Mouse (Mus musculus): Measurements from ENCODE around the gene Myh14. TPM values are rescaled to one million over a fixed set of nuclear protein-coding genes. Genes with fewer than 3 reads are reported as not detected.

Myh14 gene
- polyA plus RNA-seq, 1 experiment from 2014 or later, result 2.1 TPM

DNA sequence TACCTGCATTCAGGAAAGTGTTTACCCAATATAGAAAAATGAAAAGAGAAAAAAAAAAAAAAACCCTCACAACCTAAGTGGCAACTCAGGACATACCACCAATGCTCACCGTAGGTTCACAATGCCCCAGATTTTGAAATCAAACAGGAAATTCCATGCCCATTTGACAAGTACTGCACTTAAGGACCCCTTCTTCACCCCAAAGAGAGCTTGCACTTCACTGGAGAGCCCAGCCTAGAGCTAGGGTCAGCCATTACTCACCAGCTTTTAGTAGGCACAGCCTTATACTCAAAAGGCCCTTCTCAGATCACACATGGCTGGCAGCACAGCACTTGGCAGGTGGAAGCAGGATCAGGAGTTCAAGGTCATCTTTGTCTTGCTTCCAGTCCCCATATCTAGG, 87.5 kb downstream of the Myh14 start:
- Histone ChIP-seq H3K9ac (replicated peaks; ENCODE audit: low read length) (no peak overlapping the region), H3K27me3 (ENCODE audit: control insufficient read depth, insufficient read depth, low read length) (peaks cover 16% of the 10 kb centered on the region), H3K36me3 (replicated peaks; ENCODE audit: control insufficient read depth, insufficient read depth, low read depth, low read length) (no peaks in the 10 kb centered on the region), H3K9me3 (replicated peaks; ENCODE audit: control insufficient read depth, low read length) (no peaks in the 10 kb centered on the region), H3K4me2 (ENCODE audit: low read depth, low read length) (no peak overlapping the region), H3K27ac (replicated peaks; ENCODE audit: low read depth, low read length) (no peak overlapping the region), H3K4me1 (ENCODE audit: control insufficient read depth, insufficient read depth, low read length) (no peaks in the 10 kb centered on the region; the same call in 1 of the 2 replicates), H3K4me3 (ENCODE audit: low read depth, low read length) (no peak overlapping the region)
- WGBS, result 96% methylated on average over 1 of the region's 1 CpGs
- no peak for DNase-seq (ENCODE audit: low spot score)
- no peak for ATAC-seq (replicated peaks; ENCODE audit: insufficient number of reproducible peaks, low FRiP score, low TSS enrichment, low read depth)

DNA sequence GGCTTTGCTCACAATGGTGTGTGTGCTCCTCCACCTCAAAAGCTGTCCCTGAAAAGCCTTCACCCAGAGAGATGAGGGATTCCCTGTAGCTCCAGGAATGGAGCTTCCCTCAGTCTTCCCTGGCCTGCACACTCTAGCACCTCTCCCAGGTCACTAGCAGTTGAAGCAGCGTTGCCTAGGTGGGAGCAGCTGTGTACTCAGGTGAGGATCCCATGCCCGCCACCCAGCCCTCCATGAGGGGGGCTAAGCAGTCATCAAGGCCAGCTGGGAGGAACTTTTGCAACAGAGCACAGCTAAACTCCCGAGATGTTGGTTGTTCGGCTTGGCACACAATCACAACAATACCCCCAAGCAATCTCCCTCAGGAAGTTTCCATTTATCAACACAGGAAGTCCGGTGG, 87.9 kb downstream of the Myh14 start:
- H3K9me3 ChIP-seq (replicated peaks; ENCODE audit: control insufficient read depth, low read length), result no peaks in the 10 kb centered on the region
- peaks cover 12% of the 10 kb centered on the region for H3K27me3 ChIP-seq (ENCODE audit: control insufficient read depth, insufficient read depth, low read length)
- no peaks in the 10 kb centered on the region; the same call in 1 of the 2 replicates for H3K4me1 ChIP-seq (ENCODE audit: control insufficient read depth, insufficient read depth, low read length)
- H3K4me3 ChIP-seq (ENCODE audit: low read depth, low read length), result no peak overlapping the region
- H3K27ac ChIP-seq (replicated peaks; ENCODE audit: low read depth, low read length), result no peak overlapping the region
- no peaks in the 10 kb centered on the region for H3K36me3 ChIP-seq (replicated peaks; ENCODE audit: control insufficient read depth, insufficient read depth, low read depth, low read length)
- DNase-seq (ENCODE audit: low spot score) (no peak), ATAC-seq (replicated peaks; ENCODE audit: insufficient number of reproducible peaks, low FRiP score, low TSS enrichment, low read depth) (no peak)
- no peak overlapping the region for H3K4me2 ChIP-seq (ENCODE audit: low read depth, low read length)
- no peak overlapping the region for H3K9ac ChIP-seq (replicated peaks; ENCODE audit: low read length)
- WGBS, result 71% methylated on average over 5 of the region's 5 CpGs

DNA sequence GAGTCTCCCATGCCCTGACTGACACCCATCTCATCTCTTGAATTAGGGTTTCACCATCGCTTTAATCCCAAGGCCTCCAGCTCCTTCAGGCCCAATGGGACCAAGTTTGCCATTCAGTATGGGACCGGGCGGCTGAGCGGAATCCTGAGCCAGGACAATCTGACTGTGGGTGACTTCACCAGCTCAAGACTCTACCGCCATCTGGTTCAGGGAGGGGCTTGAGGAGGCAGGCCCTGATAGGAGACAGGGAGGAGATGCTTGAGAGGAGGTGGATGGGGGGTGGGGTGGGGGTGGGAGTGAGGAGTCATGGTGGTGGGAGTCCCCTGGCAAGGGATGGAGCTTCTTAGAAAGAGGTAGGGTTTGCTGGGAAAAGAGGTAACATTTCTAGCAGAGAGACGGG, 89.0 kb downstream of the Myh14 start:
- no peak for ATAC-seq (replicated peaks; ENCODE audit: insufficient number of reproducible peaks, low FRiP score, low TSS enrichment, low read depth)
- Histone ChIP-seq H3K4me1 (ENCODE audit: control insufficient read depth, insufficient read depth, low read length) (no peaks in the 10 kb centered on the region), H3K27ac (replicated peaks; ENCODE audit: low read depth, low read length) (no peak overlapping the region), H3K36me3 (replicated peaks; ENCODE audit: control insufficient read depth, insufficient read depth, low read depth, low read length) (no peaks in the 10 kb centered on the region), H3K9me3 (replicated peaks; ENCODE audit: control insufficient read depth, low read length) (no peaks in the 10 kb centered on the region), H3K27me3 (ENCODE audit: control insufficient read depth, insufficient read depth, low read length) (peaks cover 3% of the 10 kb centered on the region; the same call in 1 of the 2 replicates), H3K9ac (replicated peaks; ENCODE audit: low read length) (no peak overlapping the region), H3K4me3 (ENCODE audit: low read depth, low read length) (no peak overlapping the region), H3K4me2 (ENCODE audit: low read depth, low read length) (no peak overlapping the region)
- WGBS, result 80% methylated on average over 6 of the region's 6 CpGs
- DNase-seq (ENCODE audit: low spot score), result no peak

- DNase-seq (ENCODE audit: low spot score) (no peak), ATAC-seq (replicated peaks; ENCODE audit: insufficient number of reproducible peaks, low FRiP score, low TSS enrichment, low read depth) (no peak)
- Histone ChIP-seq H3K4me3 (ENCODE audit: low read depth, low read length) (no peak overlapping the region), H3K4me2 (ENCODE audit: low read depth, low read length) (no peak overlapping the region), H3K36me3 (replicated peaks; ENCODE audit: control insufficient read depth, insufficient read depth, low read depth, low read length) (no peaks in the 10 kb centered on the region), H3K4me1 (ENCODE audit: control insufficient read depth, insufficient read depth, low read length) (no peaks in the 10 kb centered on the region), H3K27ac (replicated peaks; ENCODE audit: low read depth, low read length) (no peak overlapping the region), H3K27me3 (ENCODE audit: control insufficient read depth, insufficient read depth, low read length) (no peaks in the 10 kb centered on the region), H3K9ac (replicated peaks; ENCODE audit: low read length) (no peak overlapping the region), H3K9me3 (replicated peaks; ENCODE audit: control insufficient read depth, low read length) (no peaks in the 10 kb centered on the region)
- 53% methylated on average over 5 of the region's 5 CpGs for WGBS
Observed at GRCm38 (mm10) chr7:44576333-44576844, 94.3 kb downstream of the Myh14 start.

DNA sequence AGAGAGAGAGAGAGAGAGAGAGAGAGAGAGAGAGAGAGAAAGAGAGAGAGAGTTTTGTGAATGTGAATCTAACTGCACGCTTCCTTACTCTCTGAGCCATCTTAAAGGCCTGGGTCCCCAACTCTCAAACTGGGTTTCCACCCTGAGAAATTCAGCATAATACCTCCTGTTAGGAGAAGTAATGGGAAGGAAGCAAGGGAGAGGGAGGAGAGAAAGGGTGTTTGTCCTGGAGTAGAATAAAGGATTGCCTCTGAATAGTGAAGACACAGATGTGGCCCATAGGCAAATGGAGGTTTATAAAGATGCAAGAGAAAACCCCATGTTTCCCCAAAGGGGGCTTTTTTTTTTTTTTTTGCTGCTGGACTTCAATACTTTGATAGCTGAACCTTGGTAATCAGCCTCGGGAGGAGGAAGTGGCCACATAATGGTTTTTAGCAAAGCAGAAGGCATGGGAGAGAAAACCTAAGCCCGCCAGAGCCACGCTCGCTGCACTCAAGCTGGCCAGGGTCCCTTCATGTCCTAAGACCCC, 97.6 kb downstream of the Myh14 start:
- WGBS, result 72% methylated on average over 5 of the region's 5 CpGs
- no peak overlapping the region for H3K4me3 ChIP-seq (ENCODE audit: low read depth, low read length)
- no peak for ATAC-seq (replicated peaks; ENCODE audit: insufficient number of reproducible peaks, low FRiP score, low TSS enrichment, low read depth)

GRCm38 (mm10) chr7:44572213-44572701, 98.4 kb downstream of the Myh14 start, which contains the start of gene Napsa:
Gene Napsa, plus strand, starts transcription at chr7:44572380.
- Histone ChIP-seq H3K9ac (replicated peaks; ENCODE audit: low read length) (no peak within 1 kb of the TSS), H3K27me3 (ENCODE audit: control insufficient read depth, insufficient read depth, low read length) (no peaks in the 10 kb centered on the region), H3K4me3 (ENCODE audit: low read depth, low read length) (no peak within 1 kb of the TSS), H3K36me3 (replicated peaks; ENCODE audit: control insufficient read depth, insufficient read depth, low read depth, low read length) (no peaks in the 10 kb centered on the region), H3K4me1 (ENCODE audit: control insufficient read depth, insufficient read depth, low read length) (no peaks in the 10 kb centered on the region), H3K4me2 (ENCODE audit: low read depth, low read length) (no peak within 1 kb of the TSS), H3K9me3 (replicated peaks; ENCODE audit: control insufficient read depth, low read length) (no peaks in the 10 kb centered on the region), H3K27ac (replicated peaks; ENCODE audit: low read depth, low read length) (no peak within 1 kb of the TSS)
- DNase-seq (ENCODE audit: low spot score) (no peak), ATAC-seq (replicated peaks; ENCODE audit: insufficient number of reproducible peaks, low FRiP score, low TSS enrichment, low read depth) (no peak)
- 38% methylated on average over 7 of the region's 7 CpGs for WGBS

More for the DNA sequence above, 97.6 kb downstream of the Myh14 start:
- Histone ChIP-seq H3K36me3 (replicated peaks; ENCODE audit: control insufficient read depth, insufficient read depth, low read depth, low read length) (no peaks in the 10 kb centered on the region), H3K4me1 (ENCODE audit: control insufficient read depth, insufficient read depth, low read length) (no peaks in the 10 kb centered on the region), H3K9me3 (replicated peaks; ENCODE audit: control insufficient read depth, low read length) (no peaks in the 10 kb centered on the region), H3K27ac (replicated peaks; ENCODE audit: low read depth, low read length) (no peak overlapping the region), H3K4me2 (ENCODE audit: low read depth, low read length) (no peak overlapping the region), H3K9ac (replicated peaks; ENCODE audit: low read length) (no peak overlapping the region), H3K27me3 (ENCODE audit: control insufficient read depth, insufficient read depth, low read length) (no peaks in the 10 kb centered on the region)
- no peak for DNase-seq (ENCODE audit: low spot score)

- no peaks in the 10 kb centered on the region for H3K27me3 ChIP-seq (ENCODE audit: control insufficient read depth, insufficient read depth, low read length)
- H3K27ac ChIP-seq (replicated peaks; ENCODE audit: low read depth, low read length), result no peak overlapping the region
- H3K36me3 ChIP-seq (replicated peaks; ENCODE audit: control insufficient read depth, insufficient read depth, low read depth, low read length), result no peaks in the 10 kb centered on the region
- ATAC-seq (replicated peaks; ENCODE audit: insufficient number of reproducible peaks, low FRiP score, low TSS enrichment, low read depth) (no peak), DNase-seq (ENCODE audit: low spot score) (no peak)
- no peaks in the 10 kb centered on the region for H3K9me3 ChIP-seq (replicated peaks; ENCODE audit: control insufficient read depth, low read length)
- H3K9ac ChIP-seq (replicated peaks; ENCODE audit: low read length), result no peak overlapping the region
- H3K4me1 ChIP-seq (ENCODE audit: control insufficient read depth, insufficient read depth, low read length), result no peaks in the 10 kb centered on the region
- WGBS, result 32% methylated on average over 4 of the region's 4 CpGs
- no peak overlapping the region for H3K4me3 ChIP-seq (ENCODE audit: low read depth, low read length)
- H3K4me2 ChIP-seq (ENCODE audit: low read depth, low read length), result no peak overlapping the region
Observed at GRCm38 (mm10) chr7:44571811-44572210, 98.8 kb downstream of the Myh14 start.

GRCm38 (mm10) chr7:44570989-44571388, 99.7 kb downstream of the Myh14 start:
- no peaks in the 10 kb centered on the region for H3K27me3 ChIP-seq (ENCODE audit: control insufficient read depth, insufficient read depth, low read length)
- H3K36me3 ChIP-seq (replicated peaks; ENCODE audit: control insufficient read depth, insufficient read depth, low read depth, low read length), result no peaks in the 10 kb centered on the region
- no peak overlapping the region for H3K4me2 ChIP-seq (ENCODE audit: low read depth, low read length)
- H3K4me1 ChIP-seq (ENCODE audit: control insufficient read depth, insufficient read depth, low read length), result no peaks in the 10 kb centered on the region
- H3K9me3 ChIP-seq (replicated peaks; ENCODE audit: control insufficient read depth, low read length), result no peaks in the 10 kb centered on the region
- ATAC-seq (replicated peaks; ENCODE audit: insufficient number of reproducible peaks, low FRiP score, low TSS enrichment, low read depth) (no peak), DNase-seq (ENCODE audit: low spot score) (no peak)
- WGBS, result 75% methylated on average over 6 of the region's 6 CpGs
- no peak overlapping the region for H3K4me3 ChIP-seq (ENCODE audit: low read depth, low read length)
- no peak overlapping the region for H3K27ac ChIP-seq (replicated peaks; ENCODE audit: low read depth, low read length)
- no peak overlapping the region for H3K9ac ChIP-seq (replicated peaks; ENCODE audit: low read length)

Measured in embryonic facial prominence, embryonic 11.5 days (tissue).